Mouse (Mus musculus): ENCODE measurements around the gene Grip2. TPM values are rescaled to one million over a fixed set of nuclear protein-coding genes. Genes with fewer than 3 reads are reported as not detected.

Gene Grip2
- polyA plus RNA-seq, 1 experiment: not detected

- TF ChIP-seq POLR2A (IDR thresholded peaks at IDR 0.05; ENCODE audit: borderline replicate concordance, low read depth, low read length) (no peak), CTCF (IDR thresholded peaks at IDR 0.05; ENCODE audit: low read depth, low read length) (no peak)
- Histone ChIP-seq H3K4me1 (ENCODE audit: control insufficient read depth, insufficient read depth, low read length) (peaks cover 72% of the 10 kb centered on the region), H3K4me3 (ENCODE audit: insufficient read depth, low read length) (no peak overlapping the region), H3K27ac (ENCODE audit: insufficient read depth, low read depth, low read length) (peak overlapping the region; percentile 97)
Observed at GRCm38 (mm10) chr6:91712097-91712854, 114.8 kb downstream of the Grip2 start.

Other genes with a start within 250 kb of the Grip2 start
- 510 and 575 TPM in 2 replicates for gene Slc6a6, start 143.2 kb downstream of the Grip2 start, polyA plus RNA-seq (2012; ENCODE audit: insufficient read depth, insufficient read length, missing spikeins)
- 24.3 and 29.1 TPM in 2 replicates for gene Ccdc174, start 50.8 kb upstream of the Grip2 start, polyA plus RNA-seq (2012; ENCODE audit: insufficient read depth, insufficient read length, missing spikeins)
- 0.46 TPM in 1 of 2 replicates, not detected in the other for gene 4930590J08Rik, start 75.6 kb upstream of the Grip2 start, polyA plus RNA-seq (2012; ENCODE audit: insufficient read depth, insufficient read length, missing spikeins)
- gene Fgd5, start 151.6 kb upstream of the Grip2 start, polyA plus RNA-seq (2012; ENCODE audit: insufficient read depth, insufficient read length, missing spikeins): not detected in 2 replicates

All from bone marrow macrophage, adult 2 months (primary cell).